Mouse (Mus musculus) heart, adult 2 months (tissue): ENCODE measurements at regions not wholly inside any gene's neighbourhood (a gene's known extent, or its start where the extent isn't known, plus 50 kb on each side); places are given as distances from the start of the nearest gene placed in this dataset.

ENCODE experiments used
- DNase-seq, 2 experiments: peaks; one replicate each; pipeline ENCODE4 v3.0.0; 2021
- H3K27ac ChIP-seq: fragments of 200-600 bp; 2 replicates; pipeline ENCODE4 v1.8.1; 2022
- H3K27me3 ChIP-seq: fragments of 200-500 bp; 2 replicates; pipeline ENCODE4 v1.6.1; 2012; ENCODE audit warnings: mild to moderate bottlenecking, low read length, inconsistent platforms, mixed read lengths; ENCODE audit not compliant: control insufficient read depth, insufficient read depth
- H3K36me3 ChIP-seq: fragments of 200-500 bp; 2 replicates; pipeline ENCODE4 v1.6.1; 2012; ENCODE audit warnings: low read length, inconsistent platforms; ENCODE audit not compliant: control insufficient read depth, insufficient read depth
- H3K4me1 ChIP-seq: fragments of 200-500 bp; 2 replicates; pipeline ENCODE4 v1.6.1; 2011; ENCODE audit warnings: low read length; ENCODE audit not compliant: control insufficient read depth, insufficient read depth
- H3K4me3 ChIP-seq: fragments of 200-600 bp; 2 replicates; pipeline ENCODE4 v1.8.1; 2022
- H3K79me2 ChIP-seq: fragments of 200-500 bp; replicated peaks from 2 replicates; pipeline ENCODE4 v1.6.1; 2012; ENCODE audit warnings: mild to moderate bottlenecking, inconsistent platforms, low read length, moderate library complexity, mixed read lengths; ENCODE audit not compliant: control insufficient read depth, insufficient read depth
- H3K9ac ChIP-seq: fragments of 200-500 bp; 2 replicates; pipeline ENCODE4 v1.6.1; 2012; ENCODE audit warnings: low read depth, mild to moderate bottlenecking, control low read depth, inconsistent platforms, low read length, mixed read lengths
- CTCF ChIP-seq: fragments of 200-600 bp; IDR thresholded peaks from 2 replicates; pipeline ENCODE4 v1.8.1; 2022; ENCODE audit warnings: antibody characterized with exemption, mild to moderate bottlenecking, moderate library complexity
- EP300 ChIP-seq: fragments of 200-500 bp; IDR thresholded peaks from 2 replicates; pipeline ENCODE4 v1.6.1; 2011; ENCODE audit warnings: low read depth, low read length, control low read depth; ENCODE audit not compliant: insufficient read depth
- POLR2A ChIP-seq: fragments of 200-500 bp; IDR thresholded peaks from 2 replicates; pipeline ENCODE4 v1.6.1; 2011; ENCODE audit warnings: mild to moderate bottlenecking, low read depth, low read length, control low read depth; ENCODE audit not compliant: insufficient read depth
- WGBS: fragments of 180-500 bp; shearing (Covaris S2); methylation state at CpG from one replicate; pipeline ENCODE4 v1.1.7; 2018; 5-methylcytosine and 5-hydroxymethylcytosine counted together
- intact Hi-C: fragments of 180-260 bp; cut with DNase I; formaldehyde crosslinking; loops from one replicate; pipeline ENCODE4 v1.15.1; 2025

DNA sequence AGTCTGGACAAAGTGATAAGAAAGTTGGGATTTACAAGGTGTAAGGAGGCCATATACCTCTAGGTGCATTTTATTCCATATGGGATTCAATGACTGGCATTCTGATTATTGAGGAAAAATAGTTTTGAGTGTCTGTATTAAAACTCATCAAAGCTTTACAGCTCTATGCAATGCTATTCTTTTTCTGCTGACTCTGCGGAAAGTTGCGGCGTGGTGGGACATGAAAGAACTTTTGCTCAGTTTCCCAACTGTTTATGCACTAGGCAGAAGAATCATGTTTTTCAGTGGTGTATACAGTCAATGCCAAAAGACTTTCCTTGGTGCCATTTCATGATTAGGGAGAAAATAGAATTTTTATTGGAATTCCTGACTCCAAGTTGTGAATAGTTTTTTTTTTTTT, 55.4 kb upstream of the Frg1 start:
- Histone ChIP-seq H3K79me2 (no peaks in the 10 kb centered on the region), H3K4me3 (no peak overlapping the region), H3K9ac (no peak overlapping the region), H3K4me1 (no peaks in the 10 kb centered on the region), H3K27me3 (no peaks in the 10 kb centered on the region), H3K36me3 (no peaks in the 10 kb centered on the region), H3K27ac (no peak overlapping the region)
- intact Hi-C loops, result no loop called here
- WGBS, result 96% methylated on average over 3 of the region's 3 CpGs
- DNase-seq, result no peak
- TF ChIP-seq CTCF (no peak), POLR2A (no peak), EP300 (no peak)
